Mouse (Mus musculus) forebrain, postnatal 0 days (tissue): Measurements from ENCODE around the gene Abcb11. TPM values are rescaled to one million over a fixed set of nuclear protein-coding genes. Genes with fewer than 3 reads are reported as not detected.
A peak's percentile ranks its signal among the peaks of the same experiment; 100 is the strongest.

Source experiments
- ATAC-seq: fragments of 200-750 bp; cut with Nextera tagmentation; 2 replicates; pipeline ENCODE4 v1.8.0; 2017; ENCODE audit warnings: mild to moderate bottlenecking, moderate library complexity
- DNase-seq: peaks from one replicate; pipeline ENCODE4 v3.0.0-alpha.2; 2015
- H3K27ac ChIP-seq: fragments of 300-500 bp; sonication (generic); 2 replicates; pipeline ENCODE4 v1.5.1; 2014; ENCODE audit warnings: low read depth, mild to moderate bottlenecking, antibody characterized with exemption, low read length, moderate library complexity, mixed read lengths
- H3K27me3 ChIP-seq: fragments of 300-500 bp; sonication (generic); 2 replicates; pipeline ENCODE4 v1.6.1; 2014; ENCODE audit warnings: mild to moderate bottlenecking, low read length, mixed read lengths; ENCODE audit not compliant: insufficient read depth
- H3K36me3 ChIP-seq: fragments of 300-500 bp; sonication (generic); 2 replicates; pipeline ENCODE4 v1.6.1; 2014; ENCODE audit warnings: mild to moderate bottlenecking, moderate library complexity; ENCODE audit not compliant: insufficient read depth
- H3K4me1 ChIP-seq: fragments of 300-500 bp; sonication (generic); 2 replicates; pipeline ENCODE4 v1.6.1; 2014; ENCODE audit warnings: antibody characterized with exemption; ENCODE audit not compliant: insufficient read depth
- H3K4me2 ChIP-seq: fragments of 300-500 bp; sonication (generic); 2 replicates; pipeline ENCODE4 v1.6.1; 2014; ENCODE audit warnings: low read depth, mild to moderate bottlenecking, moderate library complexity
- H3K4me3 ChIP-seq: fragments of 300-500 bp; sonication (generic); 2 replicates; pipeline ENCODE4 v1.5.1; 2014; ENCODE audit warnings: low read depth, low read length, mixed read lengths
- H3K9ac ChIP-seq: fragments of 300-500 bp; sonication (generic); 2 replicates; pipeline ENCODE4 v1.6.1; 2014; ENCODE audit warnings: mild to moderate bottlenecking
- H3K9me3 ChIP-seq: fragments of 300-500 bp; sonication (generic); 2 replicates; pipeline ENCODE4 v1.6.1; 2016; ENCODE audit warnings: low read length
- CTCF ChIP-seq: sonication (generic); IDR thresholded peaks from 2 replicates; pipeline ENCODE4 v1.5.1; 2016; ENCODE audit warnings: antibody characterized with exemption, control low read depth, low read depth
- WGBS: fragments of 180-500 bp; shearing (Covaris S2); extraction: QIAGEN DNeasy Blood & Tissue Kit; methylation state at CpG from one replicate; pipeline ENCODE4 v1.1.7; 2014; 5-methylcytosine and 5-hydroxymethylcytosine counted together
- polyA plus RNA-seq: library from polyadenylated mRNA; unstranded; fragments of >200 nt; fragmentation: Nextera tagmentation; extraction: Ambion mirVana; gene quantifications from 2 replicates; pipeline ENCODE4 v1.2.1, GENCODE M21; 2015
- total RNA-seq: library from RNA; depleted of rRNA; stranded (reverse); fragments of >200 nt; gene quantifications from 2 replicates; pipeline ENCODE4 v1.2.3, GENCODE M21; 2014; rRNA removed

The Abcb11 gene
- total RNA-seq (0.10 and 0.15 TPM in 2 replicates), polyA plus RNA-seq (0.05 and 0.10 TPM in 2 replicates)

- no peak for ATAC-seq
- H3K36me3 ChIP-seq: no peaks in the 10 kb centered on the region
- H3K4me2 ChIP-seq: no peak within 1 kb of the TSS
- DNase-seq: no peak
- no peak within 1 kb of the TSS for H3K27ac ChIP-seq
- H3K4me3 ChIP-seq: no peak within 1 kb of the TSS
- H3K9me3 ChIP-seq: no peaks in the 10 kb centered on the region
- no peak for TF ChIP-seq CTCF
- no peaks in the 10 kb centered on the region for H3K4me1 ChIP-seq
- H3K27me3 ChIP-seq: no peaks in the 10 kb centered on the region
- 92% methylated on average over 9 of the region's 9 CpGs for WGBS
- no peak within 1 kb of the TSS for H3K9ac ChIP-seq
These were observed at the start of gene Abcb11 for GRCm38 (mm10) chr2:69342496-69343221. Gene Abcb11 (minus strand): TSS chr2:69342616.

- Histone ChIP-seq H3K4me3 (no peak overlapping the region), H3K36me3 (no peaks in the 10 kb centered on the region), H3K4me2 (no peak overlapping the region), H3K9ac (no peak overlapping the region), H3K4me1 (no peaks in the 10 kb centered on the region), H3K27me3 (no peaks in the 10 kb centered on the region), H3K27ac (no peak overlapping the region), H3K9me3 (no peaks in the 10 kb centered on the region)
- WGBS: 89% methylated on average over 3 of the region's 3 CpGs
- DNase-seq: no peak
- TF ChIP-seq CTCF: no peak
- no peak for ATAC-seq
These were observed 43.9 kb upstream of the Abcb11 start for GRCm38 (mm10) chr2:69386118-69386871.

DNA sequence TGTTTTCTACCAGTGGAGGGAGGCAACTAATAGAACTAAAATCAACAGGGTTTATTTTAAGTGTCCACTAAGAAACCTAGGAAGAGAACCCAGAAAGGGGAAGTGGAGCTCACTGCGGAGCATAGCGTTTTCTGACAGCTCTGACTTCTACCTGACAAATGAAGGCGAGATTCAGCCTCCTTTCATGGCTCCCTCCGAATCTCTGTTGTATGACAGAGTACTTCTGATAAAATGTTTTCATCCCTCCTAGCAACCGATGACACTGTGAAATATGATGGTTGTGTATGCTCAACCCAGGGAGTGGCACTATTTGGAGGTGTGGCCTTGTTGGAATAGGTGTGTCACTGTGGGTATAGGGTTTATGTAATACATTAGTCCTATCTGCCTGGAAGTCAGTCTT is 40.4 kb upstream of the Abcb11 start:
- ATAC-seq: no peak
- Histone ChIP-seq H3K4me2 (no peak overlapping the region), H3K9ac (no peak overlapping the region), H3K27ac (no peak overlapping the region), H3K27me3 (no peaks in the 10 kb centered on the region), H3K4me3 (no peak overlapping the region), H3K4me1 (no peaks in the 10 kb centered on the region), H3K9me3 (no peaks in the 10 kb centered on the region), H3K36me3 (no peaks in the 10 kb centered on the region)
- TF ChIP-seq CTCF: no peak
- DNase-seq: no peak
- 96% methylated on average over 5 of the region's 5 CpGs for WGBS

GRCm38 (mm10) chr2:69381740-69382139 is 39.3 kb upstream of the Abcb11 start:
- Histone ChIP-seq H3K27ac (no peak overlapping the region), H3K4me3 (no peak overlapping the region)
- 52% methylated on average over 8 of the region's 8 CpGs for WGBS

GRCm38 (mm10) chr2:69380281-69380680 is 37.9 kb upstream of the Abcb11 start, which contains the start of gene Dhrs9:
Gene Dhrs9 (plus strand): TSS chr2:69380445.
- no peak for DNase-seq

More at GRCm38 (mm10) chr2:69381740-69382139, 39.3 kb upstream of the Abcb11 start:
- no peaks in the 10 kb centered on the region for H3K27me3 ChIP-seq
- H3K9ac ChIP-seq: no peak overlapping the region
- DNase-seq (no peak), ATAC-seq (no peak)
- H3K36me3 ChIP-seq: no peaks in the 10 kb centered on the region
- peak; percentile 42 for TF ChIP-seq CTCF
- no peaks in the 10 kb centered on the region for H3K9me3 ChIP-seq
- H3K4me1 ChIP-seq: no peaks in the 10 kb centered on the region
- H3K4me2 ChIP-seq: no peak overlapping the region

GRCm38 (mm10) chr2:69379801-69380200 is 37.4 kb upstream of the Abcb11 start:
- no peak overlapping the region for H3K4me3 ChIP-seq
- H3K9ac ChIP-seq: no peak overlapping the region
- no peaks in the 10 kb centered on the region for H3K36me3 ChIP-seq
- WGBS: 38% methylated on average over 1 of the region's 1 CpGs
- no peaks in the 10 kb centered on the region for H3K9me3 ChIP-seq
- H3K4me2 ChIP-seq: no peak overlapping the region
- no peak for TF ChIP-seq CTCF
- H3K27me3 ChIP-seq: no peaks in the 10 kb centered on the region
- no peaks in the 10 kb centered on the region for H3K4me1 ChIP-seq
- ATAC-seq: no peak
- no peak for DNase-seq
- H3K27ac ChIP-seq: no peak overlapping the region

More at GRCm38 (mm10) chr2:69380281-69380680, 37.9 kb upstream of the Abcb11 start, which contains the start of gene Dhrs9:
- 88% methylated on average over 13 of the region's 13 CpGs for WGBS
- H3K4me2 ChIP-seq: no peak within 1 kb of the TSS
- no peak for TF ChIP-seq CTCF
- no peak within 1 kb of the TSS for H3K9ac ChIP-seq
- no peaks in the 10 kb centered on the region for H3K9me3 ChIP-seq
- no peak for ATAC-seq
- no peak within 1 kb of the TSS for H3K4me3 ChIP-seq
- no peak within 1 kb of the TSS for H3K27ac ChIP-seq
- no peaks in the 10 kb centered on the region for H3K27me3 ChIP-seq
- H3K4me1 ChIP-seq: no peaks in the 10 kb centered on the region
- no peaks in the 10 kb centered on the region for H3K36me3 ChIP-seq

- no peaks in the 10 kb centered on the region for H3K9me3 ChIP-seq
- H3K27me3 ChIP-seq: no peaks in the 10 kb centered on the region
- H3K27ac ChIP-seq: no peak overlapping the region
- no peak for ATAC-seq
- no peaks in the 10 kb centered on the region for H3K36me3 ChIP-seq
- H3K9ac ChIP-seq: no peak overlapping the region
- no peak overlapping the region for H3K4me2 ChIP-seq
- no peaks in the 10 kb centered on the region for H3K4me1 ChIP-seq
- no peak for DNase-seq
- 90% methylated on average over 2 of the region's 2 CpGs for WGBS
- H3K4me3 ChIP-seq: no peak overlapping the region
- TF ChIP-seq CTCF: no peak
These were observed 34.4 kb upstream of the Abcb11 start for GRCm38 (mm10) chr2:69376780-69377179.
